8 mouse cellular contexts compared by ENCODE assay signal in the genomic region with DNA sequence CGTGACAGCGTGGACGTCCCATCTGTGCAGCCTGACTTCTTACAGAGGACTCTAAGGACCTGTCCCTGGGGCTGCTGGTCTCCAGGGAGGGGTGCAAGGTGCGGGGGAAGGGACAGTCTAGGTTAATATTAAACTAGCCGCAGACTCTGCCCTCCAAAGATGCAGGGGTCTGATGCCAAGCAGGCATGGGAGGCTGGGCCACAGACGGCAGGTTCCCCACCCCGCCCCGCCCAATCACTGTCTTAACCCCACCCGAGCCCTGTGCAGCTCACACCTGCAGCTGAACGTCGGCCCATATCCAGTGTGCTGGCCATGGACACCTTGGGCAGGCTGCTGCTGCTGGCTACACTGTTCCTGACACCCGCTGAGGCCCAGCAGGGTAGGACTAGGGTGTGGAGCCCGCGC. TPM values are rescaled to one million over a fixed set of nuclear protein-coding genes. Genes with fewer than 3 reads are reported as not detected.
A peak's percentile ranks its signal among the peaks of the same experiment; 100 is the strongest.
DNase-seq lines count a peak whose midpoint lies in the region; ATAC-seq lines count a peak whose summit lies in the region.

TSS of gene Smim24 (plus strand) at position 271 of the 405 bp plus-strand sequence.

- no peaks in the 10 kb centered on the region for H3K9me3 ChIP-seq in heart, embryonic 12.5 days (replicated peaks)
- H3K9me3 ChIP-seq in embryonic facial prominence, embryonic 11.5 days (replicated peaks; ENCODE audit: control insufficient read depth, low read length), result no peaks in the 10 kb centered on the region
- H3K9me3 ChIP-seq in midbrain, embryonic 11.5 days (ENCODE audit: control insufficient read depth, low read length), result no peaks in the 10 kb centered on the region

- peak within 1 kb of the TSS; percentile 74 for H3K4me2 ChIP-seq in heart, embryonic 12.5 days
- peak within 1 kb of the TSS; percentile 24; the same call in 1 of the 2 replicates for H3K4me2 ChIP-seq in embryonic facial prominence, embryonic 11.5 days (ENCODE audit: low read depth, low read length)
- H3K4me2 ChIP-seq in midbrain, embryonic 11.5 days, result peak within 1 kb of the TSS; percentile 32

- H3K27me3 ChIP-seq in heart, embryonic 12.5 days (replicated peaks), result no peaks in the 10 kb centered on the region
- no peaks in the 10 kb centered on the region for H3K27me3 ChIP-seq in embryonic facial prominence, embryonic 11.5 days (ENCODE audit: control insufficient read depth, insufficient read depth, low read length)
- no peaks in the 10 kb centered on the region for H3K27me3 ChIP-seq in midbrain, embryonic 11.5 days (ENCODE audit: control insufficient read depth, insufficient read depth, low read length)

- peak within 1 kb of the TSS; percentile 66 for H3K9ac ChIP-seq in heart, embryonic 12.5 days
- H3K9ac ChIP-seq in embryonic facial prominence, embryonic 11.5 days (replicated peaks; ENCODE audit: low read length), result peak within 1 kb of the TSS; percentile 39
- H3K9ac ChIP-seq in midbrain, embryonic 11.5 days (ENCODE audit: low read length), result peak within 1 kb of the TSS; percentile 43

- 49% methylated on average over 14 of the region's 14 CpGs for WGBS in heart, embryonic 12.5 days
- WGBS in embryonic facial prominence, embryonic 11.5 days, result 66% methylated on average over 14 of the region's 14 CpGs
- 67% methylated on average over 14 of the region's 14 CpGs for WGBS in midbrain, embryonic 11.5 days

- intact Hi-C loops in heart, postnatal 10 days (cut with DNase I), result no loop called here

- ATAC-seq in heart, embryonic 12.5 days (ENCODE audit: insufficient number of reproducible peaks, low FRiP score), result no peak
- no peak for ATAC-seq in embryonic facial prominence, embryonic 11.5 days (replicated peaks; ENCODE audit: insufficient number of reproducible peaks, low FRiP score, low TSS enrichment, low read depth)
- no peak for ATAC-seq in midbrain, embryonic 11.5 days (ENCODE audit: low FRiP score)
- no peak for ATAC-seq in activated CD4-positive, CD25-positive, alpha-beta regulatory T cell, adult 4 months

- peak within 1 kb of the TSS; percentile 56; the same call in 1 of the 2 replicates for H3K27ac ChIP-seq in heart, embryonic 12.5 days (ENCODE audit: poor library complexity, severe bottlenecking)
- no peak within 1 kb of the TSS for H3K27ac ChIP-seq in embryonic facial prominence, embryonic 11.5 days (replicated peaks; ENCODE audit: low read depth, low read length)
- H3K27ac ChIP-seq in midbrain, embryonic 11.5 days (ENCODE audit: low read depth, low read length), result no peak within 1 kb of the TSS

- H3K4me1 ChIP-seq in heart, embryonic 12.5 days (replicated peaks), result peaks cover 33% of the 10 kb centered on the region
- no peaks in the 10 kb centered on the region; the same call in 1 of the 2 replicates for H3K4me1 ChIP-seq in embryonic facial prominence, embryonic 11.5 days (ENCODE audit: control insufficient read depth, insufficient read depth, low read length)
- H3K4me1 ChIP-seq in midbrain, embryonic 11.5 days (ENCODE audit: control insufficient read depth, insufficient read depth, low read length), result peaks cover 16% of the 10 kb centered on the region

- H3K4me3 ChIP-seq in heart, embryonic 12.5 days, result peak within 1 kb of the TSS; percentile 40
- H3K4me3 ChIP-seq in embryonic facial prominence, embryonic 11.5 days (ENCODE audit: low read depth, low read length), result peak within 1 kb of the TSS; percentile 2; the same call in 1 of the 2 replicates
- H3K4me3 ChIP-seq in midbrain, embryonic 11.5 days (ENCODE audit: low read depth, low read length), result no peak within 1 kb of the TSS

- DNase-seq in heart, postnatal 10 days, result no peak
- no peak for DNase-seq in embryonic facial prominence, embryonic 11.5 days (ENCODE audit: low spot score)
- peak; percentile 90 for DNase-seq in kidney, adult 11 months
- DNase-seq in midbrain, embryonic 11.5 days (ENCODE audit: low spot score, missing footprints), result no peak
- DNase-seq in right cerebral cortex, postnatal 4 days, result no peak
- no peak for DNase-seq in embryo, embryonic 9.5 days (ENCODE audit: extremely low spot score)

- peaks cover 21% of the 10 kb centered on the region for H3K36me3 ChIP-seq in heart, embryonic 12.5 days
- H3K36me3 ChIP-seq in embryonic facial prominence, embryonic 11.5 days (replicated peaks; ENCODE audit: control insufficient read depth, insufficient read depth, low read depth, low read length), result peaks cover 4% of the 10 kb centered on the region; the same call in 1 of the 2 replicates
- peaks cover 4% of the 10 kb centered on the region for H3K36me3 ChIP-seq in midbrain, embryonic 11.5 days (ENCODE audit: control insufficient read depth, insufficient read depth, low read length)

RNA-seq across cellular contexts. Expression of gene Smim24, which starts in this region (rescaled TPM):
- 2.9 and 4.3 TPM in 2 replicates for polyA plus RNA-seq in heart, embryonic 12.5 days (2016; fragmentation: Nextera tagmentation; extraction: Ambion mirVana)
- total RNA-seq in heart, postnatal 10 days (2021), result 1 to 10 TPM; 1.3 to 2.2 TPM
- polyA plus RNA-seq in embryonic facial prominence, embryonic 11.5 days (2014; fragmentation: Nextera tagmentation; extraction: Ambion mirVana), result 3.4 and 4.1 TPM in 2 replicates
- 2.3 and 2.7 TPM in 2 replicates for polyA plus RNA-seq in midbrain, embryonic 11.5 days (2014; fragmentation: Nextera tagmentation; extraction: Ambion mirVana)
- 10 to 100 TPM in 1 of 2 experiments, 1 to 10 TPM in 1; 7.3 to 13.3 TPM for polyA plus RNA-seq in activated CD4-positive, CD25-positive, alpha-beta regulatory T cell, adult 4 months (2017; shearing (Covaris generic))

Comparison
In these comparisons a context has a peak if more than half of its experiments do, and no peak if none do; other contexts are left out.
1. H3K4me2 ChIP-seq: peak in every context shown above with its lines; median percentile 74 in heart, embryonic 12.5 days; 32 in midbrain, embryonic 11.5 days; 24 in embryonic facial prominence, embryonic 11.5 days.